Mouse (Mus musculus) hindbrain, embryonic 15.5 days (tissue): ENCODE measurements around the gene Frat2. TPM values are rescaled to one million over a fixed set of nuclear protein-coding genes. Genes with fewer than 3 reads are reported as not detected.
A peak's percentile ranks its signal among the peaks of the same experiment; 100 is the strongest.

Experiments used
- ATAC-seq: fragments of 200-750 bp; cut with Nextera tagmentation; 2 replicates; pipeline ENCODE4 v1.8.0; 2017; ENCODE audit warnings: low read depth, moderate number of reproducible peaks, moderate TSS enrichment; ENCODE audit not compliant: low FRiP score
- H3K27ac ChIP-seq: fragments of 300-500 bp; sonication (generic); replicated peaks from 2 replicates; pipeline ENCODE4 v1.5.1; 2015; ENCODE audit warnings: mild to moderate bottlenecking, inconsistent platforms
- H3K27me3 ChIP-seq: fragments of 300-500 bp; sonication (generic); 2 replicates; pipeline ENCODE4 v1.6.1; 2015; ENCODE audit warnings: control low read depth, inconsistent platforms
- H3K36me3 ChIP-seq: fragments of 300-500 bp; sonication (generic); 2 replicates; pipeline ENCODE4 v1.6.1; 2015; ENCODE audit warnings: control low read depth, inconsistent platforms
- H3K4me1 ChIP-seq: fragments of 300-500 bp; sonication (generic); replicated peaks from 2 replicates; pipeline ENCODE4 v1.6.1; 2015; ENCODE audit warnings: control low read depth, inconsistent platforms
- H3K4me2 ChIP-seq: fragments of 300-500 bp; sonication (generic); 2 replicates; pipeline ENCODE4 v1.6.1; 2015; ENCODE audit warnings: moderate library complexity, mild to moderate bottlenecking, inconsistent platforms
- H3K4me3 ChIP-seq: fragments of 300-500 bp; sonication (generic); 2 replicates; pipeline ENCODE4 v1.5.1; 2015; ENCODE audit warnings: mild to moderate bottlenecking, inconsistent platforms
- H3K9ac ChIP-seq: fragments of 300-500 bp; sonication (generic); 2 replicates; pipeline ENCODE4 v1.6.1; 2015; ENCODE audit warnings: inconsistent platforms
- H3K9me3 ChIP-seq: fragments of 300-500 bp; sonication (generic); 2 replicates; pipeline ENCODE4 v1.6.1; 2016; ENCODE audit warnings: control low read depth, inconsistent platforms
- WGBS: fragments of 180-500 bp; shearing (Covaris S2); methylation state at CpG from one replicate; pipeline ENCODE4 v1.1.7; 2015; 5-methylcytosine and 5-hydroxymethylcytosine counted together
- polyA plus RNA-seq: library from polyadenylated mRNA; unstranded; fragments of >200 nt; fragmentation: Nextera tagmentation; extraction: Ambion mirVana; gene quantifications from 2 replicates; pipeline ENCODE4 v1.2.1, GENCODE M21; 2015

The Frat2 gene
- polyA plus RNA-seq, 1 experiment from 2014 or later = 8.1 TPM

DNA sequence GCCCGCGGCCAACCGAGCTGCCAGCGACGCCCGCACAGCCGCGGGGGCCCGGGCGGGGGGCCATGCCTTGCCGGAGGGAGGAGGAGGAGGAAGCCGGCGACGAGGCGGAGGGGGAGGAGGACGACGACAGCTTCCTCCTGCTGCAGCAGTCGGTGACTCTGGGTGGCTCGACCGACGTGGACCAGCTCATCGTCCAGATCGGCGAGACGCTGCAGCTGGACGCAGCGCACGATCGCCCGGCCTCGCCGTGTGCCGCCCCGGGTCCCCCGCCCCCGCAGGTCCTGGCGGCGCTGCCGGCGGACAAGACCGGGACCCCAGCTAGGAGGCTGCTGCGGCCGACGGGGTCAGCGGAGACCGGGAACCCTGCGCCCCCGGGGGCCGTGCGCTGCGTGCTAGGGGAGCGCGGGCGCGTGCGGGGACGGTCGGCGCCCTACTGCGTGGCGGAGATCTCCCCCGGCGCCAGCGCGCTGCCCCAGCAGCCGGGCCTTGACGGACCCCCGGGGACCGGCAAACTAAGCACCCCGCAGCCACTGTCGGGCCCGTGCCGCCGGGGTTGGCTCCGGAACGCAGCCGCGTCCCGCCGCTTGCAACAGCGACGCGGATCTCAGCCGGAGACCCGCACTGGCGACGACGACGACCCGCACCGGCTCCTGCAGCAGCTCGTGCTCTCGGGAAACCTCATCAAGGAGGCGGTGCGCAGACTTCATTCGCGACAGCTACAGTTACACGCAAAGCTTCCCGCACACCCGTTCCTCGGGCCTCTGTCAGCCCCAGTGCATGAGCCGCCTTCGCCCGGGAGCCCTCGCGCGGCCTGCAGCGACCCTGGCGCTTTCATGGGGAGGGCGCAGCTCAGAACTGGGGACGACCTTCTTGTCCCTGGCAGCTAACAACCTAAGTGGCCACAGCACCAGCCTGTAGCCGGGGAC is 17.6 kb downstream of the Frat2 start:
- peak overlapping the region; percentile 81 for H3K4me3 ChIP-seq
- peak overlapping the region; percentile 75 for H3K9ac ChIP-seq
- peak overlapping the region; percentile 91 for H3K4me2 ChIP-seq
- H3K27ac ChIP-seq = peak overlapping the region; percentile 94
- WGBS = under 1% methylated on average over 108 of the region's 112 CpGs
- peak; percentile 55 for ATAC-seq
- no peaks in the 10 kb centered on the region for H3K27me3 ChIP-seq
- H3K4me1 ChIP-seq = peaks cover 32% of the 10 kb centered on the region
- no peaks in the 10 kb centered on the region for H3K9me3 ChIP-seq
- H3K36me3 ChIP-seq = no peaks in the 10 kb centered on the region

DNA sequence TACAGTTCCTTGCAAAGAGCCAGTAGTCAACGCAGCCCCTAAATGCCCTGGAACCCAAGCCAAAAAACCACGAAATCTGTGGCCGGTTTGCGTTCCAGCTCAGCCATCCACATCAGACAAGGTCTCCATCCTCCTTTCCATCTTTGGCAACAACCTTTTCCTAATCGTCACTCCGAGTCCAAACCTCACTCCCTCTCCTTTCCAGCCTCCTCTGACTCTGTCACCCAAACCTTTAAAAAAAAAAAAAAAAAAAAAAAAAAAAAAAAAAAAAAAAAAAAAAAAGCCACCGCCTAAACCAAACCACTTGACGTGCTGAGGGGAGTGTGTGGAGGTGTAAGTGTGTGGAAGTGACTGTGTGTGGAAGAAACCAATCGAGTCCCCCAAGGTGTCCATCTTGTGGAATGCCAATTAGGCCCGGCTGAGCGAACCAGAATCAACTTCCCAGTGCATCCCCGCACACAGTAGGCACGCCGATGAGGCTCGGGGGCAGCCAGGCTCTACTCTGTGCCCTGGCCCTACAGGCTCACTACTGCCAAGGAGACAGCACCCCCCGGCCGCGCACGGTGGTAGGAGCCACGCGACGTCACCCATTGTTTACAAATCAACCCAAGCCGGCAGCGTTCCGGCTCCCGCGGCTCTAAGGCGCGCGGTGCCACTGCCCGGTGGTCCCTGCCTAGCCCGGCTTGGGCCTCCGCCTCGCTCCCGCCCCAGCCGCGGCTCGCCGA is 18.4 kb downstream of the Frat2 start, which contains the start of gene Frat1:
Frat1 (plus strand) TSS at position 590 of the 725 bp plus-strand sequence.
- WGBS = under 1% methylated on average over 37 of the region's 39 CpGs
- Histone ChIP-seq H3K9me3 (no peaks in the 10 kb centered on the region), H3K36me3 (no peaks in the 10 kb centered on the region), H3K4me3 (peak within 1 kb of the TSS; percentile 81), H3K27me3 (no peaks in the 10 kb centered on the region), H3K4me2 (peak within 1 kb of the TSS; percentile 91), H3K27ac (peak within 1 kb of the TSS; percentile 94), H3K9ac (peak within 1 kb of the TSS; percentile 75), H3K4me1 (peaks cover 27% of the 10 kb centered on the region)
- ATAC-seq = peak; percentile 97

DNA sequence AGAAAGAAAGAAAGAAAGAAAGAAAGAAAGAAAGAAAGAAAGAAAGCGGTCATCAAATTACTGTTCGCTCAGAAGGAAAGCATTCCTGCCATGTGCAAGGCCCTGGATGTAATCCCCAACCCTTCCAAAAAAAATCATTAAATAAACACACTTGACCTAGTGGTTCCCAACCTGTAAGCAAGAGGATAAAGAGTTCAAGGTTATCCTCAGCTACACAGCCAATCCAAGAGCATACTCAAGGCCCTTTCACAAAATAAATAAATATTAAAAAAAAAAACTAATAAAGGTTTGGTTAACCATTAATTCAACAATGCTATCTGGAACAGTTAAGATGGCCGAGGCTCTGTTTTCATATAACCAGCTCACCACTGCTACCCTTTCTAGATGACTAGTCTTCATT is 19.0 kb downstream of the Frat2 start:
- no peaks in the 10 kb centered on the region for H3K36me3 ChIP-seq
- H3K4me3 ChIP-seq = peak overlapping the region; percentile 81
- no peaks in the 10 kb centered on the region for H3K27me3 ChIP-seq
- H3K27ac ChIP-seq = peak overlapping the region; percentile 94
- H3K9ac ChIP-seq = peak overlapping the region; percentile 52
- no peak for ATAC-seq
- 66% methylated on average over 3 of the region's 3 CpGs for WGBS
- H3K4me2 ChIP-seq = peak overlapping the region; percentile 91
- peaks cover 27% of the 10 kb centered on the region for H3K4me1 ChIP-seq
- no peaks in the 10 kb centered on the region for H3K9me3 ChIP-seq

DNA sequence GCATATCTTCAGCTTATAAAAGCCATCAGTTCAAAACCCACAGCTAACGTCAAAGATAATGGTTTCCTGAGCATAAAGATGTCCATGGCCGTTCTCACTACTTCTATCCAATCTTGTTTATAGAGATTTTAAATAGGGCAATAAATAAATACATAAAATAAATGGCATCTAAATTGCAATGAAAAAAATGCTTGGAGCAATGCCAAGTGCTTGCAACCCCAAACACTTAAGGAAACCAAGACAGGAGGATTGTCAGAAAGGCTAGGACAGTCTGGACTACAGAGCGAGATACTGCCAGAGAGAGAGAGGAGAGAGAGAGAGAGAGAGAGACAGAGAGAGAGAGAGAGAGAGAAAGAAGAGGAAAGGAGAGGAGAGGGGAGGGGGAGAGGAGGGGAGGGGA is 21.4 kb downstream of the Frat2 start:
- Histone ChIP-seq H3K9ac (no peak overlapping the region), H3K9me3 (no peaks in the 10 kb centered on the region), H3K27me3 (no peaks in the 10 kb centered on the region), H3K36me3 (no peaks in the 10 kb centered on the region), H3K4me2 (no peak overlapping the region), H3K4me3 (no peak overlapping the region), H3K27ac (no peak overlapping the region), H3K4me1 (peaks cover 8% of the 10 kb centered on the region)
- 79% methylated on average over 3 of the region's 3 CpGs for WGBS
- ATAC-seq = no peak

DNA sequence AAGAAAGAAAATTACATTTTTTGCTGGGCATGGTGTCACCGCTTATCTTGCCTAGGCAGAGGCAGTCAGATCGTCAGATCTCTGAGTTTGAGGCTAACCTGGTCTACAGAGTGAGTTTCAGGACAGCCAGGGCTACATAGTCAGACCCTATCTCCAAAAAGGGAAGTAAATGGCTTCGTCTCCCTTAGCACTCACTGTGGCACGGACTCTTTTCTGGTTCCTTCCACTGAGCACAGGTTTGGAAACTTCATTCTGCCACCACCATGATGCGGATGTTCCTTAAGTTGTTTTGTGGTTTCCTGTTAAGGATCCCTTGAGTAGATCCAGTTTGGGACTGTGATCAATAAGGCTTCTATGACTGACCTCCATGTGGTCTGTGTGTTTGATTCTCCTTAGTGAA is 23.0 kb downstream of the Frat2 start:
- WGBS = 84% methylated on average over 5 of the region's 5 CpGs
- no peak overlapping the region for H3K27ac ChIP-seq
- H3K4me1 ChIP-seq = peaks cover 3% of the 10 kb centered on the region; the same call in 1 of the 2 replicates
- H3K4me2 ChIP-seq = no peak overlapping the region
- no peak overlapping the region for H3K9ac ChIP-seq
- H3K4me3 ChIP-seq = no peak overlapping the region
- H3K36me3 ChIP-seq = no peaks in the 10 kb centered on the region
- no peaks in the 10 kb centered on the region for H3K9me3 ChIP-seq
- no peaks in the 10 kb centered on the region for H3K27me3 ChIP-seq
- no peak for ATAC-seq

DNA sequence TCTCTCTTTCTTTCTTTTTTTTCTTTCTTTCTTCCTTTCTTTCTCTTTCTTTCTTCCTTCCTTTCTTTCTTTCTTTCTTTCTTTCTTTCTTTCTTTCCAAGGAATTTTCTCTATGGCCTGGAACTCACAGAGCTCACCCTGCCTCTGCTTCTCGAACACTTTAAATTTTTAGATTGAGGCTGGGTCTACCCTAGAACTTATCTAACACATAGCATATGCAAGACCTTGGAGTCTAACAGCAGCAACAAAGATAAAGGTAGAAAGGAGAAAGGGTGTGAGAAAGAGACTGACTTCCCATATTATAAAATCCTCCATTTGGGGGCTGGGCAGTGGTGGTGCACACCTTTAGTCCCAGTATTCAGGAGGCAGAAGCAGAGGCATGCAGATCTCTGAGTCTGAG is 25.3 kb downstream of the Frat2 start:
- ATAC-seq = no peak
- Histone ChIP-seq H3K9ac (no peak overlapping the region), H3K9me3 (no peaks in the 10 kb centered on the region), H3K27me3 (no peaks in the 10 kb centered on the region), H3K27ac (no peak overlapping the region), H3K4me3 (no peak overlapping the region), H3K4me2 (no peak overlapping the region), H3K4me1 (no peaks in the 10 kb centered on the region), H3K36me3 (no peaks in the 10 kb centered on the region)
- 88% methylated on average over 1 of the region's 1 CpGs for WGBS

DNA sequence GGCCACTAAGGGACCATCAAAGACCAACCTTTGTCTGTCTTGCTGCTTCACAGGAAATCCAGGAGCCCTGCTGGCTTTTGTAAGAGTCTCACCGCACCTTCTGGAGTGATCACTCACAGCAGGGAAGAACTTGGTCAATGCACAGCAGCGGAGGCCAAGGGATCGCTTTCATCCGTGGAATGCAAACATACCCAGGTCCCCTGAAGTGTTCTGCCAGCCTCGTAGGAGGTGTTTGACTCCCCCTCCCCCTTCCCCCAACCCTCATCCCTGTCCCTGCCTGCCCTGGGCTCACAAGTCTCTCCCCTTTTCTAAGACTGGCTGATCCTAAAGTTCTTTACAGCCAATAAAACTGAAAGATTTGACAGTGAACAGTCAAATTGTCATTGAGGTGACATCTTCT is 26.5 kb downstream of the Frat2 start:
- Histone ChIP-seq H3K4me3 (no peak overlapping the region), H3K9me3 (no peaks in the 10 kb centered on the region), H3K27me3 (no peaks in the 10 kb centered on the region), H3K9ac (no peak overlapping the region), H3K27ac (no peak overlapping the region), H3K4me1 (no peaks in the 10 kb centered on the region), H3K4me2 (no peak overlapping the region), H3K36me3 (no peaks in the 10 kb centered on the region)
- ATAC-seq = no peak
- WGBS = 10% methylated on average over 5 of the region's 5 CpGs

DNA sequence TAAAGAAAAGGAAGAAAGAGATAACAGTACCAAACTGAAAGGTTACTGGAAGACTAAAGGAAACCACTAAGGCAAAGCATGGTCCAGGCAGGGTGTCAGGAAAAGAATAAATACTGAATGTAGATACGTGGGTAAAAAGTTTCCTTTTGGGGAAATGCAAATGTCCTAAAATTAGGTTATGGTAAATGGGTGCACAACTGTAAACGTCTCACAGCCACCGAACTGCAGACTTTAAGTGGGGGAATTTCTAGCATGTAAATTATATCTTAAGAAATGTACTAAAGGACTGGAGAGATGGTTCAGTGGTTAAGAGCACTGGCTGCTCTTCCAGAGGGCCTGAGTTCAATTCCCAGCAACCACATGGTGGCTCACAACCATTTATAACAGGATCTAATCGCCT is 29.2 kb downstream of the Frat2 start:
- Histone ChIP-seq H3K27me3 (no peaks in the 10 kb centered on the region), H3K9me3 (no peaks in the 10 kb centered on the region), H3K4me1 (no peaks in the 10 kb centered on the region), H3K4me3 (no peak overlapping the region), H3K27ac (no peak overlapping the region), H3K9ac (no peak overlapping the region), H3K36me3 (no peaks in the 10 kb centered on the region), H3K4me2 (no peak overlapping the region)
- ATAC-seq = no peak
- 90% methylated on average over 4 of the region's 4 CpGs for WGBS

DNA sequence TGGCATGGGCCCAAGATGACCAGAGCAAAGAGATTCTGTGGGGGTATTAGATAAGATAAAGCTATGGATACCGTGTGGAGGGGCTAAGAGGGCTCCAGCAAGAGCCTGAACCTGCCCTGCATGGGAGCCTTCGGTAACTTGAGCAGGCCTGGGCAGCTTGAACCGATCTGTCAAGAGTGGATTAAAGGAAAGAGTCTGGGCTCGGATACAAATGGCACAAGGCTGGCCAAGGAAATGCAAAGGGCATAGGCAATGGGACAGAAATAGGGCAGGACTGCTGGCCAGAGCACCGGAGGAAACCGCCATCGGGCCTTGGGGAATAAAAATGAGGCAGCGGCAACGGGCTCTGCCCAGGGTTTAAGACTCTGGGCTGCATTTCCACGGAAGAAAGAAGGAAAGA is 30.6 kb downstream of the Frat2 start:
- ATAC-seq = no peak
- no peak overlapping the region for H3K9ac ChIP-seq
- no peak overlapping the region for H3K4me2 ChIP-seq
- 64% methylated on average over 10 of the region's 10 CpGs for WGBS
- no peaks in the 10 kb centered on the region for H3K27me3 ChIP-seq
- H3K27ac ChIP-seq = no peak overlapping the region
- H3K9me3 ChIP-seq = no peaks in the 10 kb centered on the region
- no peaks in the 10 kb centered on the region for H3K4me1 ChIP-seq
- no peaks in the 10 kb centered on the region for H3K36me3 ChIP-seq
- H3K4me3 ChIP-seq = no peak overlapping the region

DNA sequence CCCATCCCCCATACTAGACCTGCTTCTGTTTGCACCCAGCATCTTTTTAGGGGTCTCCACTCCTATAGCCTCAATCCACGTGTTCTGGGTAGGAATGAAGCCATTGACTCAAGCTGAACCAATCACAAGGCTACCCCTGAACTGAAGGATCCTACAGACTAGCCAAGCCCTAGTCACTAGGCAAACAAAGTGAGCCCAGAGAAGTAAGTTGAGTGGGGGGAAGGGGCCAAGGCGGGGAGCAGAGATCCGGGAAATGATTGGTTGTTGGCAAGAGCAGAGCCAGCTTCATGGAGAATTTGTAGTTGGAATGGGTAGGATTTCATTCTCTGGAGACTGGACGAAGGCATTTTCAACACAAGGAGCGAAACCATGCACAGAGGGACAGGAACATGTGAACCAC is 31.0 kb downstream of the Frat2 start:
- no peaks in the 10 kb centered on the region for H3K4me1 ChIP-seq
- H3K9ac ChIP-seq = no peak overlapping the region
- H3K4me2 ChIP-seq = no peak overlapping the region
- H3K36me3 ChIP-seq = no peaks in the 10 kb centered on the region
- no peaks in the 10 kb centered on the region for H3K27me3 ChIP-seq
- 66% methylated on average over 5 of the region's 5 CpGs for WGBS
- no peaks in the 10 kb centered on the region for H3K9me3 ChIP-seq
- ATAC-seq = no peak
- no peak overlapping the region for H3K4me3 ChIP-seq
- no peak overlapping the region for H3K27ac ChIP-seq

DNA sequence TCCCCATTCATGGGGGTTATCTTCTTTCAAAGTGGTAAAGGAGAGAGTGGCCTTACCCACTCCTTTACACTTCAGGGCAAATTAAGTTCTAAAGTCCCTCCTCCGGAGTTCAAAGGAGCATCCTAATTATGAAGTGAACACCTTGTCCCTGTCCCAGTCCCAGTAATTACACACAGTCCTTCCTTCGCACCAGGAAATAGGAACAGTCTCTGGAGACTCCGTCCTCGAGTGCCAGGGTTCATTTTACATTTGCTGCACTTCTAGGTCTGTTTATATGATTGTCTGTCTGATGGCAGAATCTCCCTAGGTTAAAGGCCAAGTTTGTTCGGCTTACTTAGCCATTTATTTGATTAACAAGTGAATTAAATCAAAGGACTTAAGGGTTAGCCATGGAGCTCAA is 31.5 kb downstream of the Frat2 start:
- Histone ChIP-seq H3K4me1 (no peaks in the 10 kb centered on the region), H3K9me3 (no peaks in the 10 kb centered on the region), H3K4me3 (no peak overlapping the region), H3K4me2 (no peak overlapping the region), H3K27ac (no peak overlapping the region), H3K27me3 (no peaks in the 10 kb centered on the region), H3K9ac (no peak overlapping the region), H3K36me3 (no peaks in the 10 kb centered on the region)
- no peak for ATAC-seq
- WGBS = 86% methylated on average over 5 of the region's 5 CpGs

DNA sequence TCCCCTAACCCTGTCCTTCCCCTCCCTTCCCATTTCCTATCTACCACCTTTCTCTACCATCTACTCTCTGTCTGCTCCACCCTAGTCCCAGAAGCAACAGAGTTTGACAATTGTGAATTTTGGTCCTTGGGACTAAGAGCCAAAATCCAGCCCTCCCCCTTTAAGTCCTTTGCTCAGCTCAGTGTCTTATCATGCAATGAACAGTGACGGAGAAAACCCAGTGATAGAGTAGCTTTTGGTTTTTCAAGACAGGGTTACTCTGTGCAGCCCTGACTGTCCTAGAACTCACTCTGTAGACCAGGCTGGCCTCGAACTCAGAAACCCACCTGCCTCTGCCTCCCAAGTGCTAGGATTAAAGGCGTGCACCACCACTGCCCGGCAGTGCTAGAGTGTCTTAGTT is 34.6 kb downstream of the Frat2 start:
- Histone ChIP-seq H3K4me3 (no peak overlapping the region), H3K36me3 (no peaks in the 10 kb centered on the region), H3K4me1 (no peaks in the 10 kb centered on the region), H3K4me2 (no peak overlapping the region), H3K27ac (no peak overlapping the region), H3K27me3 (no peaks in the 10 kb centered on the region), H3K9me3 (no peaks in the 10 kb centered on the region), H3K9ac (no peak overlapping the region)
- ATAC-seq = no peak
- 93% methylated on average over 4 of the region's 4 CpGs for WGBS
